Mouse (Mus musculus): ENCODE measurements around the gene Hyal2.

Hyal2 gene

DNA sequence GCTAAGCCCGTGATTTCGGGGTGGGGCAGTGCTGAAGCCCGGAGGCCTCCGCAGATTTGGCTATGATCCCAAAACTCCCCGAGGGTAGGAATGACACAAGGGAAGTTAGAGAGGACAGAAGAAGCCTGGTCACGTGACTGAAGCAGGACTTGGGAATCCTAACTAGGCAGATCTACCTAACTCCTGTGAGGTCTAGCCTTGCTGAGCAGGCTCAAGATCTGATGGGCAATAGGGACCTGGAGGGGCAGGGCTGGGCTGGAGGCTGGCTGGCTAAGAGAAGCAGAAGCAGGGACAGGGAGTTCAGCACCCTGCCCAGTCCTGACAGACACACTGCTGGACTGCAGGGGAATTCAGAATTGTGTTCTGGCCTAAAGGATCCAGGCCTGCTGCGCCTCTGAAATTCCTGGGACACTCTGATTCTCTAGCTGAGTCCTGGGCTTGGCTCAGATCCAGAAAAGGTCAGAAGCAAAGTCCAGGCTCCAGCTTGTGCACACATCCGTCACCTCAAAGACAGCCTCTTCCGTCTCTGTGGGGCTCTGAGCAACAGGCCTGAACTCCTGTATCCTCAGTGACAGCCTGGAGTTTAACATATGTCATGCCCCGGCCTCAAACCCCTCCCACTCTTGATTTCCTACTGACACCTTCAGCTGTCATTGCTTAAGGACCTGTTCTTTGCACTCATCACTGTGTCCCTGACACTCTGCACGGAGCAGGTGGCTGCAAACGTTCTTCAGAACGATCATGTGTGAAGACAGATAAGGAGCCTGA, 51.2 kb downstream of the Hyal2 start:
- in situ Hi-C loops (cut with MboI; ENCODE audit: low pct_unique_long_range_greater_than_20kb in 1 of 2, low sequenced_read_pairs in 2 of 2, unreplicated experiment in 1 of 2), result no loop called here

- in situ Hi-C loops (cut with MboI; ENCODE audit: low pct_unique_long_range_greater_than_20kb in 1 of 2, low sequenced_read_pairs in 2 of 2, unreplicated experiment in 1 of 2), result no loop called here
Observed at GRCm38 (mm10) chr9:107619546-107619879, 51.8 kb downstream of the Hyal2 start.

- in situ Hi-C loops (cut with MboI; ENCODE audit: low pct_unique_long_range_greater_than_20kb in 1 of 2, low sequenced_read_pairs in 2 of 2, unreplicated experiment in 1 of 2), result no loop called here
Observed at GRCm38 (mm10) chr9:107620954-107621353, 53.2 kb downstream of the Hyal2 start.
